Mouse (Mus musculus) neural tube, embryonic 14.5 days (tissue): Measurements from ENCODE around the gene Nell2. TPM values are rescaled to one million over a fixed set of nuclear protein-coding genes. Genes with fewer than 3 reads are reported as not detected.
A peak's percentile ranks its signal among the peaks of the same experiment; 100 is the strongest.

ENCODE experiments used
- ATAC-seq: fragments of 200-750 bp; cut with Nextera tagmentation; 2 replicates; pipeline ENCODE4 v1.8.0; 2017; ENCODE audit warnings: low read depth, mild to moderate bottlenecking, moderate TSS enrichment, moderate library complexity
- H3K27ac ChIP-seq: fragments of 300-500 bp; sonication (generic); 2 replicates; pipeline ENCODE4 v1.5.1; 2014; ENCODE audit warnings: low read depth, mild to moderate bottlenecking, control low read depth, low read length, moderate library complexity, mixed read lengths
- H3K27me3 ChIP-seq: fragments of 300-500 bp; sonication (generic); 2 replicates; pipeline ENCODE4 v1.6.1; 2014; ENCODE audit warnings: low read length; ENCODE audit not compliant: control insufficient read depth, insufficient read depth
- H3K36me3 ChIP-seq: fragments of 300-500 bp; sonication (generic); 2 replicates; pipeline ENCODE4 v1.6.1; 2014; ENCODE audit warnings: low read length, mixed read lengths; ENCODE audit not compliant: control insufficient read depth, insufficient read depth
- H3K4me1 ChIP-seq: fragments of 300-500 bp; sonication (generic); 2 replicates; pipeline ENCODE4 v1.6.1; 2014; ENCODE audit warnings: low read length; ENCODE audit not compliant: control insufficient read depth, insufficient read depth
- H3K4me2 ChIP-seq: fragments of 300-500 bp; sonication (generic); 2 replicates; pipeline ENCODE4 v1.6.1; 2014; ENCODE audit warnings: mild to moderate bottlenecking, low read depth, low read length, control low read depth
- H3K4me3 ChIP-seq: fragments of 300-500 bp; sonication (generic); 2 replicates; pipeline ENCODE4 v1.5.1; 2014; ENCODE audit warnings: low read depth, low read length, control low read depth, mixed read lengths
- H3K9ac ChIP-seq: fragments of 300-500 bp; sonication (generic); replicated peaks from 2 replicates; pipeline ENCODE4 v1.6.1; 2014; ENCODE audit warnings: low read depth, mild to moderate bottlenecking, control low read depth, low read length, mixed read lengths
- H3K9me3 ChIP-seq: fragments of 300-500 bp; sonication (generic); 2 replicates; pipeline ENCODE4 v1.6.1; 2016; ENCODE audit warnings: low read length; ENCODE audit not compliant: control insufficient read depth
- WGBS: fragments of 180-500 bp; shearing (Covaris S2); extraction: QIAGEN DNeasy Blood & Tissue Kit; methylation state at CpG from one replicate; pipeline ENCODE4 v1.1.7; 2014; 5-methylcytosine and 5-hydroxymethylcytosine counted together
- polyA plus RNA-seq: library from polyadenylated mRNA; unstranded; fragments of >200 nt; fragmentation: Nextera tagmentation; extraction: Ambion mirVana; gene quantifications from 2 replicates; pipeline ENCODE4 v1.2.1, GENCODE M21; 2014

Nell2 gene
- polyA plus RNA-seq, 1 experiment from 2014 or later, result 217 TPM

DNA sequence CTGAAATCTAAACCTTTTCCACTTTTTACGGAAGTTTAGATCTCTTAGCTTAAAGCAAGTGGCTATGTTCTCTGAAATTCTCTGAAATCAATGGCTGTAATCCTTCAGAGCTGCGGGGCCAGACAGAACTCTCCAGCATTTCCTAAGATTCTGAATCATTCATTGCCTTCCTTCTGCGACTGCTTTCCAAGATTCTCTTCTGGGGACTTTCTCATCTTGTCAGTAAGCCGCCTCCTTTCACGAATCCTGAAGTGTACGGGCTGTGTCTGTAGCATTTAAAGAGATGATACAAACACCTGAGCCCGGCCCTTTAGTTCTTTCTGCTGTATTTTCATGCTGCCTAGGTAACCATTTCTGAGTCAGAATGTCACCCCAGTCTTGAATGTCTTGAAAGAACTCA, 428.2 kb downstream of the Nell2 start:
- H3K27ac ChIP-seq, result no peak overlapping the region
- no peaks in the 10 kb centered on the region for H3K36me3 ChIP-seq
- H3K4me3 ChIP-seq, result no peak overlapping the region
- H3K27me3 ChIP-seq, result no peaks in the 10 kb centered on the region
- no peak overlapping the region for H3K9ac ChIP-seq
- no peak for ATAC-seq
- WGBS, result 90% methylated on average over 7 of the region's 7 CpGs
- no peaks in the 10 kb centered on the region for H3K4me1 ChIP-seq
- H3K9me3 ChIP-seq, result no peaks in the 10 kb centered on the region
- H3K4me2 ChIP-seq, result no peak overlapping the region

DNA sequence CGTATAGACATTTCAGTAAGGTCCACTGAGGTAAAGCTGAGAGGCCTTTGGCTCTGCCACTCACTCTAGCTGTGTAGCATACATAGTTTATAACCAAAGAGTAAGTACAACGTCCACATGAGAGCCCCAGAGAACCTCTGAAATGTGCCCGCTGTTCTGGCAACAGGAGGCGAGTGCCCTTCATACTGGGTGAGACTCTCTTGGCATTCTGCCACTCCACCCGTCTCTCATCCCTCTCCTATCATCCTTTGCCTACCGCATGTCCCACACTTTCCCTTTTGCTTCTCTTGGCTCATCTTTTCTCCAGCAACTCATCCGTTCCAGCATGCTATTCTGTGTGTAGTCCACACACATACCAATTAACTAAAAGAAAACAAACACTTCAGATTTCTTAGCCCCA, 442.4 kb downstream of the Nell2 start:
- no peak overlapping the region for H3K27ac ChIP-seq
- no peaks in the 10 kb centered on the region for H3K36me3 ChIP-seq
- H3K4me1 ChIP-seq, result peaks cover 7% of the 10 kb centered on the region; the same call in 1 of the 2 replicates
- no peak overlapping the region for H3K4me3 ChIP-seq
- no peak for ATAC-seq
- no peak overlapping the region for H3K4me2 ChIP-seq
- 82% methylated on average over 7 of the region's 7 CpGs for WGBS
- no peaks in the 10 kb centered on the region for H3K9me3 ChIP-seq
- H3K9ac ChIP-seq, result no peak overlapping the region
- no peaks in the 10 kb centered on the region for H3K27me3 ChIP-seq

- H3K27ac ChIP-seq, result no peak overlapping the region; the same call in 1 of the 2 replicates
- no peaks in the 10 kb centered on the region for H3K27me3 ChIP-seq
- H3K36me3 ChIP-seq, result no peaks in the 10 kb centered on the region
- peak overlapping the region; percentile 17; the same call in 1 of the 2 replicates for H3K4me2 ChIP-seq
- peak; percentile 82; the same call in 1 of the 2 replicates for ATAC-seq
- 23% methylated on average over 11 of the region's 11 CpGs for WGBS
- no peaks in the 10 kb centered on the region for H3K9me3 ChIP-seq
- peaks cover 7% of the 10 kb centered on the region; the same call in 1 of the 2 replicates for H3K4me1 ChIP-seq
- H3K9ac ChIP-seq, result no peak overlapping the region
- H3K4me3 ChIP-seq, result no peak overlapping the region
These were observed 446.7 kb downstream of the Nell2 start for GRCm38 (mm10) chr15:95081654-95082053.

GRCm38 (mm10) chr15:95075356-95075755, 453.0 kb downstream of the Nell2 start:
- no peaks in the 10 kb centered on the region for H3K36me3 ChIP-seq
- no peak overlapping the region for H3K4me3 ChIP-seq
- no peaks in the 10 kb centered on the region for H3K27me3 ChIP-seq
- WGBS, result 65% methylated on average over 12 of the region's 12 CpGs
- no peaks in the 10 kb centered on the region for H3K9me3 ChIP-seq
- H3K27ac ChIP-seq, result no peak overlapping the region
- no peak overlapping the region for H3K4me2 ChIP-seq
- no peaks in the 10 kb centered on the region for H3K4me1 ChIP-seq
- H3K9ac ChIP-seq, result no peak overlapping the region
- no peak for ATAC-seq

- Histone ChIP-seq H3K4me2 (no peak overlapping the region), H3K36me3 (no peaks in the 10 kb centered on the region), H3K4me3 (no peak overlapping the region), H3K27me3 (no peaks in the 10 kb centered on the region), H3K9ac (no peak overlapping the region), H3K27ac (no peak overlapping the region), H3K4me1 (no peaks in the 10 kb centered on the region; the same call in none of the 2 replicates), H3K9me3 (no peaks in the 10 kb centered on the region)
- ATAC-seq, result no peak
- WGBS, result 93% methylated on average over 7 of the region's 7 CpGs
These were observed 457.5 kb downstream of the Nell2 start for GRCm38 (mm10) chr15:95070881-95071280.

GRCm38 (mm10) chr15:95068799-95069198, 459.6 kb downstream of the Nell2 start:
- Histone ChIP-seq H3K4me2 (no peak overlapping the region), H3K27me3 (no peaks in the 10 kb centered on the region), H3K9ac (no peak overlapping the region), H3K27ac (no peak overlapping the region), H3K9me3 (no peaks in the 10 kb centered on the region), H3K36me3 (no peaks in the 10 kb centered on the region), H3K4me3 (no peak overlapping the region), H3K4me1 (no peaks in the 10 kb centered on the region; the same call in none of the 2 replicates)
- WGBS, result 83% methylated on average over 1 of the region's 1 CpGs
- ATAC-seq, result no peak

- Histone ChIP-seq H3K9me3 (no peaks in the 10 kb centered on the region), H3K4me1 (no peaks in the 10 kb centered on the region; the same call in none of the 2 replicates), H3K4me3 (no peak overlapping the region), H3K27ac (no peak overlapping the region), H3K36me3 (no peaks in the 10 kb centered on the region), H3K4me2 (no peak overlapping the region), H3K27me3 (no peaks in the 10 kb centered on the region), H3K9ac (no peak overlapping the region)
- no peak for ATAC-seq
- 96% methylated on average over 1 of the region's 1 CpGs for WGBS
These were observed 460.3 kb downstream of the Nell2 start for GRCm38 (mm10) chr15:95068023-95068422.

GRCm38 (mm10) chr15:95055081-95055650, 473.2 kb downstream of the Nell2 start:
- Histone ChIP-seq H3K9ac (no peak overlapping the region), H3K27me3 (no peaks in the 10 kb centered on the region), H3K9me3 (no peaks in the 10 kb centered on the region), H3K4me2 (no peak overlapping the region), H3K36me3 (no peaks in the 10 kb centered on the region), H3K27ac (no peak overlapping the region), H3K4me1 (peaks cover 3% of the 10 kb centered on the region; the same call in 1 of the 2 replicates), H3K4me3 (no peak overlapping the region)
- WGBS, result 13% methylated on average over 8 of the region's 8 CpGs
- ATAC-seq, result peak; percentile 46; the same call in 1 of the 2 replicates

GRCm38 (mm10) chr15:95049171-95049729, 479.1 kb downstream of the Nell2 start:
- no peak overlapping the region for H3K27ac ChIP-seq
- no peaks in the 10 kb centered on the region for H3K36me3 ChIP-seq
- no peaks in the 10 kb centered on the region for H3K9me3 ChIP-seq
- no peaks in the 10 kb centered on the region for H3K4me1 ChIP-seq
- no peaks in the 10 kb centered on the region for H3K27me3 ChIP-seq
- H3K9ac ChIP-seq, result no peak overlapping the region
- ATAC-seq, result no peak
- 61% methylated on average over 6 of the region's 6 CpGs for WGBS
- H3K4me2 ChIP-seq, result no peak overlapping the region
- H3K4me3 ChIP-seq, result no peak overlapping the region
